Mouse (Mus musculus) gastrocnemius, postnatal 14 days (tissue): ENCODE data around the gene Sgce. TPM values are rescaled to one million over a fixed set of nuclear protein-coding genes. Genes with fewer than 3 reads are reported as not detected.
"Not testable (repeated sequence)": the region's sequence is repeated elsewhere in the genome, so short reads cannot be mapped to it uniquely, and the experiment has no call there.

ENCODE experiments used
- DNase-seq: peaks from one replicate; pipeline ENCODE4 v3.0.0; 2021; ENCODE audit warnings: mixed read lengths
- intact Hi-C: fragments of 180-260 bp; cut with DNase I; formaldehyde crosslinking; loops from one replicate; pipeline ENCODE4 v1.15.1; 2025; ENCODE audit warnings: low total_unique reads
- long read RNA-seq, 2 experiments: library from polyadenylated mRNA; stranded (forward); transcript quantifications; one replicate each; pipeline ENCODE4 v2.0.0; 2021
- total RNA-seq, 2 experiments: library from RNA; stranded (reverse); gene quantifications; 2 replicates each; pipeline ENCODE4 v1.2.3; 2021

Sgce gene
- 10 to 100 TPM; 22.3 to 26.4 TPM for total RNA-seq
- long read RNA-seq, experiment 1, transcript Sgce-205 (11 exons, 1,696 nt) = major isoform, 12 of 18 reads
- long read RNA-seq, experiment 1, partial matches to known transcripts = 1 of 18 reads
- long read RNA-seq, experiment 1, other reads (novel, unspliced or antisense) = 2 of 18 reads
- long read RNA-seq, experiment 2, transcript Sgce-205 (11 exons, 1,696 nt) = major isoform, 10 of 17 reads
- long read RNA-seq, experiment 2, partial matches to known transcripts = 0 of 17 reads
- long read RNA-seq, experiment 2, other reads (novel, unspliced or antisense) = 3 of 17 reads

- intact Hi-C loops = no loop called here
- DNase-seq = peak; percentile 86
Observed at GRCm38 (mm10) chr6:4746696-4747439, at the start of gene Sgce, which contains the start of gene Peg10. Sgce (minus strand) TSS chr6:4747207. Peg10 (plus strand) TSS chr6:4747306.

- intact Hi-C loops = no loop called here
- DNase-seq = no peak
Observed at GRCm38 (mm10) chr6:4796281-4796680, 49.3 kb upstream of the Sgce start.

- DNase-seq = no peak
Observed at GRCm38 (mm10) chr6:4762252-4762651, 15.2 kb upstream of the Sgce start.

GRCm38 (mm10) chr6:4761415-4762142, 14.6 kb upstream of the Sgce start:
- DNase-seq, intact Hi-C loops: not testable (repeated sequence)

More at GRCm38 (mm10) chr6:4762252-4762651, 15.2 kb upstream of the Sgce start:
- intact Hi-C loops = no loop called here

GRCm38 (mm10) chr6:4754886-4755285, 7.9 kb upstream of the Sgce start:
- intact Hi-C loops = no loop called here

GRCm38 (mm10) chr6:4754286-4754685, 7.3 kb upstream of the Sgce start:
- no peak for DNase-seq
- intact Hi-C loops = no loop called here

More at GRCm38 (mm10) chr6:4754886-4755285, 7.9 kb upstream of the Sgce start:
- DNase-seq = no peak

GRCm38 (mm10) chr6:4751355-4751754, 4.3 kb upstream of the Sgce start:
- DNase-seq = no peak
- intact Hi-C loops = no loop called here

GRCm38 (mm10) chr6:4749091-4749490, 2.1 kb upstream of the Sgce start:
- DNase-seq = peak; percentile 96
- intact Hi-C loops = no loop called here

- intact Hi-C loops = no loop called here
- no peak for DNase-seq
Observed at GRCm38 (mm10) chr6:4748506-4748961, 1.5 kb upstream of the Sgce start.

- no peak for DNase-seq
- intact Hi-C loops = no loop called here
Observed at GRCm38 (mm10) chr6:4747677-4748505, 884 bp upstream of the Sgce start.

GRCm38 (mm10) chr6:4746036-4746695, 841 bp downstream of the Sgce start:
- DNase-seq = no peak
- intact Hi-C loops = no loop called here

GRCm38 (mm10) chr6:4740511-4740910, 6.5 kb downstream of the Sgce start:
- intact Hi-C loops = no loop called here
- DNase-seq = peak; percentile 63

GRCm38 (mm10) chr6:4739522-4740355, 7.3 kb downstream of the Sgce start:
- intact Hi-C loops = no loop called here
- DNase-seq = no peak

- intact Hi-C loops = no loop called here
- DNase-seq = no peak
Observed at GRCm38 (mm10) chr6:4738717-4739116, 8.3 kb downstream of the Sgce start.

GRCm38 (mm10) chr6:4738034-4738629, 8.9 kb downstream of the Sgce start:
- no peak for DNase-seq
- intact Hi-C loops = no loop called here

GRCm38 (mm10) chr6:4736372-4736771, 10.6 kb downstream of the Sgce start:
- no peak for DNase-seq
- intact Hi-C loops = no loop called here

- DNase-seq = no peak
- intact Hi-C loops = no loop called here
Observed at GRCm38 (mm10) chr6:4733208-4733607, 13.8 kb downstream of the Sgce start.

GRCm38 (mm10) chr6:4731675-4732074, 15.3 kb downstream of the Sgce start:
- no peak for DNase-seq
- intact Hi-C loops = no loop called here
